Mouse (Mus musculus): ENCODE results near the gene Phldb3. TPM values are rescaled to one million over a fixed set of nuclear protein-coding genes. Genes with fewer than 3 reads are reported as not detected.
A peak's percentile ranks its signal among the peaks of the same experiment; 100 is the strongest.

The Phldb3 gene
- polyA plus RNA-seq, 1 experiment from 2014 or later: 2.7 TPM

DNA sequence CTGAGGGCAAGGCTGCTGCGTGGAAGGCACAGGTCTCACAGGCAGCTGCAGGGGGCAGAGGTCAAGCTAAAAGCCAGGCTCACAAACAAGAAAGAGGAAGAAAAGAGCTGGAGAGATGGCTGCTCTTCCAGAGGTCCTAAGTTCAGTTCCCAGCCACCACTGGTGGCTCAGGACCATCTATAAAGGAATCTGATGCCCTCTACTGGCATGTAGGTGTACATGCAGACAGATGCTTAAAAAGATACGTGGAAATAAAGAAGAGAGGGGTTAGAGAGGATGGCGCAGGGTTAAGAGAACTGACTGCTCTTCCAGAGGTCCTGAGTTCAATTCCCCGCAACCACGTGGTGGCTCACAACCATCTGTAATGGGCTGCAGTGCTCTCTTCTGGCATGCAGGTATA is 38.1 kb upstream of the Phldb3 start:
- POLR2A ChIA-PET: interaction anchor here (0.5 to 2.6 kb wide), 2 partner anchors 11 to 268 kb away, joined by 4 to 5 read pairs; no protein-coding TSS in a partner anchor

GRCm38 (mm10) chr7:24574224-24574796 is 36.3 kb upstream of the Phldb3 start:
- ChIA-PET CTCF (interaction anchor here (1.5 kb wide), 1 partner anchor 9 kb away, joined by 5 read pairs; no protein-coding TSS in a partner anchor), POLR2A (interaction anchor here (0.6 to 1.3 kb wide), 4 partner anchors 12 to 82 kb away, joined by 3 to 7 read pairs (median 4); partner anchors contain the start of genes Ethe1 and Zfp575)
- H3K27me3 ChIP-seq: no peaks in the 10 kb centered on the region
- DNase-seq (ENCODE audit: low read depth, low spot score) (no peak), ATAC-seq (peak; percentile 48)
- TF ChIP-seq CTCF (IDR thresholded peaks at IDR 0.05): no peak
- in situ Hi-C loops (cut with MboI; ENCODE audit: low pct_unique_long_range_greater_than_20kb): loop anchor here (5.0 kb wide), 2 partner anchors 42 to 97 kb away; partner anchors contain the start of gene Irgq

More for the DNA sequence above, 38.1 kb upstream of the Phldb3 start:
- H3K27me3 ChIP-seq: no peaks in the 10 kb centered on the region
- no peak for TF ChIP-seq CTCF (IDR thresholded peaks at IDR 0.05)
- CTCF ChIA-PET: interaction anchor here (1.0 to 1.2 kb wide), 4 partner anchors 9 to 99 kb away, joined by 3 to 6 read pairs (median 5); no protein-coding TSS in a partner anchor
- DNase-seq (ENCODE audit: low read depth, low spot score) (no peak), ATAC-seq (no peak)
- in situ Hi-C loops (cut with MboI; ENCODE audit: low pct_unique_long_range_greater_than_20kb): loop anchor here (5.0 kb wide), 2 partner anchors 40 to 95 kb away; partner anchors contain the start of gene Irgq

- in situ Hi-C loops (cut with MboI; ENCODE audit: low pct_unique_long_range_greater_than_20kb): no loop called here
- ChIA-PET CTCF (no interaction called here), POLR2A (no interaction called here)
These were observed 32.8 kb upstream of the Phldb3 start for GRCm38 (mm10) chr7:24577811-24578210.

GRCm38 (mm10) chr7:24584876-24585275 is 25.7 kb upstream of the Phldb3 start:
- POLR2A ChIA-PET: no interaction called here
- H3K27me3 ChIP-seq: no peaks in the 10 kb centered on the region
- DNase-seq (ENCODE audit: low read depth, low spot score) (no peak), ATAC-seq (no peak)
- no peak for TF ChIP-seq CTCF (IDR thresholded peaks at IDR 0.05)
- CTCF ChIA-PET: no interaction called here
- in situ Hi-C loops (cut with MboI; ENCODE audit: low pct_unique_long_range_greater_than_20kb): no loop called here

More at GRCm38 (mm10) chr7:24577811-24578210, 32.8 kb upstream of the Phldb3 start:
- TF ChIP-seq CTCF (IDR thresholded peaks at IDR 0.05): no peak
- DNase-seq (ENCODE audit: low read depth, low spot score) (no peak), ATAC-seq (no peak)
- no peaks in the 10 kb centered on the region for H3K27me3 ChIP-seq

GRCm38 (mm10) chr7:24585995-24586394 is 24.6 kb upstream of the Phldb3 start:
- DNase-seq (ENCODE audit: low read depth, low spot score) (no peak), ATAC-seq (no peak)
- in situ Hi-C loops (cut with MboI; ENCODE audit: low pct_unique_long_range_greater_than_20kb): no loop called here
- H3K27me3 ChIP-seq: no peaks in the 10 kb centered on the region
- no peak for TF ChIP-seq CTCF (IDR thresholded peaks at IDR 0.05)
- ChIA-PET POLR2A (no interaction called here), CTCF (no interaction called here)

DNA sequence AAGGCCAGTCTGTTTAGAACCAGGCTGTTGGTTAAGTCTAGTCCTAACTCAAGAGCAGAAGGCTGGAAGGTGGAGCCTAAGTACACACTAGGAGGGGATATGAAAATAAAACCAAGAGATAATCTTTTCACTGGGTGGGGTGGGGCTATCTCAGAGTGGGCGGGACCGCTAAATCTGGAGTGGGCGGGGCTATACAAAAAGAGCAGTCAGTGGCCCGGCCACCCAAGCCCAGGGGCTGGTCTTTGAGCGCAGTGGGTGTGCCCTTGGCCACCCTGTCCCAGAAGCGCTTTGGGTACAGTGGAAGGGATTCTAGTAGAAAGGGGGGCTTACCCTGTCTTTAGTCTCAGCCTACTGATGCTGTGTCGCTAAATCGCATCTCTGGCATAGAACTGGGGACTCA is 23.7 kb upstream of the Phldb3 start:
- ATAC-seq (no peak), DNase-seq (ENCODE audit: low read depth, low spot score) (no peak)
- no peak for TF ChIP-seq CTCF (IDR thresholded peaks at IDR 0.05)
- POLR2A ChIA-PET: interaction anchor here (0.7 kb wide), 1 partner anchor 12 kb away, joined by 3 read pairs; no protein-coding TSS in a partner anchor
- H3K27me3 ChIP-seq: no peaks in the 10 kb centered on the region
- in situ Hi-C loops (cut with MboI; ENCODE audit: low pct_unique_long_range_greater_than_20kb): no loop called here
- CTCF ChIA-PET: no interaction called here

- POLR2A ChIA-PET: interaction anchor here (0.7 kb wide), 1 partner anchor 13 kb away, joined by 3 read pairs; no protein-coding TSS in a partner anchor
- ATAC-seq (no peak), DNase-seq (ENCODE audit: low read depth, low spot score) (no peak)
- H3K27me3 ChIP-seq: no peaks in the 10 kb centered on the region
- in situ Hi-C loops (cut with MboI; ENCODE audit: low pct_unique_long_range_greater_than_20kb): no loop called here
- TF ChIP-seq CTCF (IDR thresholded peaks at IDR 0.05): no peak
- CTCF ChIA-PET: interaction anchor here (1.2 to 1.3 kb wide), 2 partner anchors 11 to 23 kb away, joined by 3 read pairs; no protein-coding TSS in a partner anchor
These were observed 23.0 kb upstream of the Phldb3 start, which contains the start of the genes Ethe1 and Zfp575 for GRCm38 (mm10) chr7:24587330-24588105. TSS of gene Ethe1 (plus strand) at chr7:24587543. TSS of gene Zfp575 (minus strand) at chr7:24587641.

- ATAC-seq: no peak
- POLR2A ChIA-PET: no interaction called here
- in situ Hi-C loops (cut with MboI; ENCODE audit: low pct_unique_long_range_greater_than_20kb): no loop called here
- TF ChIP-seq CTCF (IDR thresholded peaks at IDR 0.05): no peak
- no peaks in the 10 kb centered on the region for H3K27me3 ChIP-seq
- DNase-seq (ENCODE audit: low read depth, low spot score): no peak
- CTCF ChIA-PET: interaction anchor here (1.2 to 1.3 kb wide), 2 partner anchors 10 to 23 kb away, joined by 3 read pairs; no protein-coding TSS in a partner anchor
These were observed 22.2 kb upstream of the Phldb3 start for GRCm38 (mm10) chr7:24588336-24588735.

GRCm38 (mm10) chr7:24591735-24592134 is 18.8 kb upstream of the Phldb3 start:
- POLR2A ChIA-PET: no interaction called here
- H3K27me3 ChIP-seq: no peaks in the 10 kb centered on the region
- peak; percentile 3 for ATAC-seq
- no peak for DNase-seq (ENCODE audit: low read depth, low spot score)
- CTCF ChIA-PET: interaction anchor here (0.9 to 1.2 kb wide), 3 partner anchors 9 to 71 kb away, joined by 3 to 4 read pairs (median 3); no protein-coding TSS in a partner anchor
- TF ChIP-seq CTCF (IDR thresholded peaks at IDR 0.05): no peak
- in situ Hi-C loops (cut with MboI; ENCODE audit: low pct_unique_long_range_greater_than_20kb): no loop called here

GRCm38 (mm10) chr7:24592163-24592562 is 18.4 kb upstream of the Phldb3 start:
- no peak for TF ChIP-seq CTCF (IDR thresholded peaks at IDR 0.05)
- ATAC-seq (peak; percentile 45), DNase-seq (ENCODE audit: low read depth, low spot score) (peak; percentile 80)
- in situ Hi-C loops (cut with MboI; ENCODE audit: low pct_unique_long_range_greater_than_20kb): no loop called here
- POLR2A ChIA-PET: no interaction called here
- CTCF ChIA-PET: interaction anchor here (0.9 to 1.2 kb wide), 3 partner anchors 9 to 71 kb away, joined by 3 to 4 read pairs (median 3); no protein-coding TSS in a partner anchor
- H3K27me3 ChIP-seq: no peaks in the 10 kb centered on the region
